Mouse (Mus musculus): ENCODE measurements around the gene Pola1. TPM values are rescaled to one million over a fixed set of nuclear protein-coding genes. Genes with fewer than 3 reads are reported as not detected.
"Not testable (repeated sequence)": the region's sequence is repeated elsewhere in the genome, so short reads cannot be mapped to it uniquely, and the experiment has no call there.

Gene Pola1
- polyA plus RNA-seq, 1 experiment from 2014 or later, result 20.5 TPM

DNA sequence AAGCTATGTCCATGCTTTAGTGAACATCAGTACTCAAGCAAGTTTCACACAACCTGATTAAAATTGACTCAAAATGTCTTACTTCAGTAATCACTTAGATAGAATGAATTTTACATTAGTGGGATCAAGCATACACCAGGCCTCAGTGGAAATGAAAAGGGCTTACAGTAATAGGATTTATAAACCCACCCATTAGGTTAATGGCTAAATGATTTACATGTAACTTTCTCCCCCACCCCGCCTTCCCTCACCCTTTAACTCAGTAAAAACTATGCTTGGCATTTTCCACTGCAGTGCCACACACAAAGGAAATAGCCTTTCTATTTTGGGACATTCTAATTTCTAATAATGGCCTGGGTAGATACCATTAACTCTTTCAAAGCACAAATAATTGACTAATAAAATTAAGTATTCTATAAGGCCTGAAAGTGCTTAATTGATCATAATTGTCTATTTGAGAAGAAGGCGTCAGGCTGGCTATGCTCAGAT, 129.0 kb downstream of the Pola1 start:
- Histone ChIP-seq H3K27ac (ENCODE audit: low read length) (no peak overlapping the region), H3K4me1 (ENCODE audit: control insufficient read depth, insufficient read depth, low read length) (no peaks in the 10 kb centered on the region), H3K9ac (ENCODE audit: low read length) (no peak overlapping the region), H3K27me3 (ENCODE audit: control insufficient read depth, insufficient read depth, low read length) (no peaks in the 10 kb centered on the region), H3K4me3 (replicated peaks; ENCODE audit: low read length) (no peak overlapping the region), H3K4me2 (ENCODE audit: low read depth, low read length) (no peak overlapping the region), H3K9me3 (replicated peaks; ENCODE audit: control insufficient read depth, low read length) (no peaks in the 10 kb centered on the region), H3K36me3 (ENCODE audit: control insufficient read depth, insufficient read depth, low read length) (no peaks in the 10 kb centered on the region)
- 71% methylated on average over 2 of the region's 2 CpGs for WGBS
- no peak for ATAC-seq (ENCODE audit: insufficient read depth, low FRiP score)

DNA sequence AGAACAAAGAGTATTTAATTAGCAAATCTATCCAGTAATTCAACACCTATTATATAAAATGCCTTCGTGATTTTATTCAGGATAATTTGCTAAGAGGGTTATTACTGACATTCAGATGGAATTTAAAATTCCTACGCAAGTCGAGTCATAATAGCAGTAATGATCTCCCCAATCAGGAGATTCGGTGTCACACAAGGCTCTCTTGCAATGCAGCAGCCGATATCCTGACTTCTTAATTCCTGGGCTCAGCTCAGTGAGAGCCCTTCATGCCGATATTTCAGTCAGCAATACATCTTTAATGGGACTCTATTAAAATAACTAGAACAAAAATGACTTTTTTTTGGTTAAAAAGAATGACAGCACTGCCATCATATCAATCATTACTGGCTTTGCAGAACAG, 134.4 kb downstream of the Pola1 start:
- no peak for ATAC-seq (ENCODE audit: insufficient read depth, low FRiP score)
- WGBS, result 83% methylated on average over 6 of the region's 6 CpGs
- H3K27ac ChIP-seq (ENCODE audit: low read length), result no peak overlapping the region
- no peak overlapping the region for H3K4me2 ChIP-seq (ENCODE audit: low read depth, low read length)
- no peaks in the 10 kb centered on the region for H3K36me3 ChIP-seq (ENCODE audit: control insufficient read depth, insufficient read depth, low read length)
- H3K9ac ChIP-seq (ENCODE audit: low read length), result no peak overlapping the region
- no peaks in the 10 kb centered on the region for H3K27me3 ChIP-seq (ENCODE audit: control insufficient read depth, insufficient read depth, low read length)
- no peaks in the 10 kb centered on the region for H3K9me3 ChIP-seq (replicated peaks; ENCODE audit: control insufficient read depth, low read length)
- H3K4me1 ChIP-seq (ENCODE audit: control insufficient read depth, insufficient read depth, low read length), result no peaks in the 10 kb centered on the region
- no peak overlapping the region for H3K4me3 ChIP-seq (replicated peaks; ENCODE audit: low read length)

DNA sequence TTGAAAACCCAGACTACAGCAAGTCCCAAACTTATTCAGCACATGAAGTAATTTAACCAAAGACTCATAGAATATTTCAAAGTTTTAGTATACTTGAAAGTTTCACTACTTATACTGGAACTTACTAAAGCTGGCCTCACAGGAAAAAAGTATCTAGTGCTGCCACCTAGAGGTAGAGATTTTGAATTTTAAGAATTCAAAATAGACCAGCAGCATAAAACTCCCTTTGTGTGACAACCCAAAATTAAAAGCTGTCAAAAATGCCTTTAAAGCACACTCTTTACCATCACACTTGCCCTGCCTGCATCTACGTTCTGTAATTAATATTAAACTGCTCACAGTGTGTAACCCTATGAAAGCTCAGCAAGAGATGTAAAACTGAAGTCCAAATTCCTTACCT, 166.2 kb downstream of the Pola1 start:
- no peak overlapping the region for H3K4me2 ChIP-seq (ENCODE audit: low read depth, low read length)
- H3K27ac ChIP-seq (ENCODE audit: low read length), result no peak overlapping the region
- no peaks in the 10 kb centered on the region for H3K27me3 ChIP-seq (ENCODE audit: control insufficient read depth, insufficient read depth, low read length)
- no peak for ATAC-seq (ENCODE audit: insufficient read depth, low FRiP score)
- H3K4me3 ChIP-seq (replicated peaks; ENCODE audit: low read length), result no peak overlapping the region
- no peaks in the 10 kb centered on the region for H3K9me3 ChIP-seq (replicated peaks; ENCODE audit: control insufficient read depth, low read length)
- no peaks in the 10 kb centered on the region for H3K36me3 ChIP-seq (ENCODE audit: control insufficient read depth, insufficient read depth, low read length)
- WGBS, result 60% methylated on average over 1 of the region's 1 CpGs
- no peaks in the 10 kb centered on the region for H3K4me1 ChIP-seq (ENCODE audit: control insufficient read depth, insufficient read depth, low read length)
- no peak overlapping the region for H3K9ac ChIP-seq (ENCODE audit: low read length)

DNA sequence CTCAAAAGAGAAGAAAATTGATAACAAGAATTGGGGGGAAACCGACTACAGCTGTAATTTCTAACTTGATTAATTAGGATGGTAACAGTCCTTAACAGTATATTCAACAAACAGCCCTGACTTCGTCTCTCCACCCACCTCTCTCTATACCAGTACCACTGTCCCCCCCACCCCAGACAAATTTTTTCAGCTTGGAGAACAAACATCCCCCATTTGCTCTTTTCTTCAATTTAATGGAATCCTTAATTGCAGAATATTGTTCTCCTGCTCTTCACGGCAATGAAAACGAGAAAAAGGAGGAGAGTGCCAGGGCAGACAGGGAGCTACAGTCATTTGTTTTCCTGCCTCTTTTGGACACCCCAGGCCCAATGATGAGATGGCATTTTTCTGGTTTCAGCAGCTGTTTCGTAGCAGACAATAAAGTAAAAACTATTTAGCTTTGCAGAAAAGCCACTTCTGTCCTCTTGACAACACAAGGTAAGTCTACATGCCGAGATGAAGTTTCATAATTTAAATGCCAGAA, 202.2 kb downstream of the Pola1 start:
- Histone ChIP-seq H3K9ac (ENCODE audit: low read length) (no peak overlapping the region), H3K4me1 (ENCODE audit: control insufficient read depth, insufficient read depth, low read length) (no peaks in the 10 kb centered on the region), H3K4me3 (replicated peaks; ENCODE audit: low read length) (no peak overlapping the region), H3K4me2 (ENCODE audit: low read depth, low read length) (no peak overlapping the region), H3K9me3 (replicated peaks; ENCODE audit: control insufficient read depth, low read length) (no peaks in the 10 kb centered on the region), H3K36me3 (ENCODE audit: control insufficient read depth, insufficient read depth, low read length) (no peaks in the 10 kb centered on the region), H3K27me3 (ENCODE audit: control insufficient read depth, insufficient read depth, low read length) (no peaks in the 10 kb centered on the region), H3K27ac (ENCODE audit: low read length) (no peak overlapping the region)
- ATAC-seq (ENCODE audit: insufficient read depth, low FRiP score), result no peak
- WGBS, result 58% methylated on average over 6 of the region's 6 CpGs

DNA sequence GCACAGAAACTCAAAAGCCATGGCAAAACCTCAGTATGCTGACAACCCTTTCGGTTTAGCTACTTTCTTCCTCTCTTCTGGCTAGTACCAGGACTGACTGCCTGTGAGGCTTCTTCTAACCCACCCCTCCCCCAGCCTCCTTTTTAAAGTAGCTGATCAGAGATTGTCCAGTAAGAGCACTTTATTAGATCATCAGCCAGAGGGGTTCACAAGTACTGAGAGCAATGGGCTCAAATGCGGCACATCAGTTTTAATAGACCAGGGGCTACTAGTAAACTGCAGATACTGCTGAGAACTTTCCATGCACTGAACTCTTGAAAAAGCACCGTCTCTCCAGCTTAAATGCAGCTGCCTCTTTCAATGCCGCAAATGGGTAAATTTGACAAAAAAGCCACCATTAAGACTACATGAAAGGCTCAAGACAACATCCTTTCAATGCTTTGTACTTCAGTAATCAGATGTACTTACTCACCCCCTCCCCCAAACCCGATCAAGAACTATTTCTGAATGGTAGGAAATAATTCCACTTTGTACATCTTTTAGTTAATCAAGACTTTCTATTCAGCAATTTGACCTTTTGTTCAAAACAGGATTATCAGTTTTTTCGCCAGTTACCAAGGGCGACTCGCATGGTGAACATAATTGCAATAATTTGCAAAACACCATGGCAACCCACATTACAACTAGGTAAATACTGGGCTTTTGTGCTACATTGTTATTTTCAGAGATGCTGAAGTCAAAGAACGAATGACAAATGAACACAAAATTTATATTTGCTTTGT, 202.8 kb downstream of the Pola1 start:
- Histone ChIP-seq H3K9ac (ENCODE audit: low read length) (no peak overlapping the region), H3K9me3 (replicated peaks; ENCODE audit: control insufficient read depth, low read length) (no peaks in the 10 kb centered on the region), H3K36me3 (ENCODE audit: control insufficient read depth, insufficient read depth, low read length) (no peaks in the 10 kb centered on the region), H3K4me2 (ENCODE audit: low read depth, low read length) (no peak overlapping the region), H3K4me1 (ENCODE audit: control insufficient read depth, insufficient read depth, low read length) (no peaks in the 10 kb centered on the region), H3K4me3 (replicated peaks; ENCODE audit: low read length) (no peak overlapping the region), H3K27ac (ENCODE audit: low read length) (no peak overlapping the region), H3K27me3 (ENCODE audit: control insufficient read depth, insufficient read depth, low read length) (no peaks in the 10 kb centered on the region)
- no peak for ATAC-seq (ENCODE audit: insufficient read depth, low FRiP score)
- WGBS, result 73% methylated on average over 9 of the region's 9 CpGs

DNA sequence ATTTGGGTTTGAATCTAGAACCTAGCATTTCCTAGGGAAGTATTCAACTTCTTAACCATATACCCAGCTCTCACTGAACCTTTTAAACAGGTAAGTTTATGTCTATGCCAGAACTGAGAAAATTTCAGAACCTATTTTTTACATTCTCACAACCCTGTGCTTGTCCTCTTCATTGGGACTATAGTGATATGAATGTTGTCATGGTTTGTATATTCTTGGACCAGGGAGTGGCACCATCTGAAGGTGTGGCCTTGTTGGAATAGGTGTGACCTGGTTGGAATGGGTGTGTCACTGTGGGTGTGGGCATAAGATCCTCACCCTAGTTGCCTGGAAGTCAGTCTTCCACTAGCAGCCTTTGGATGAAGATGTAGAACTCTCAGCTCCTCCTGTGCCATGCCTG, 231.1 kb downstream of the Pola1 start:
- H3K4me1 ChIP-seq (ENCODE audit: control insufficient read depth, insufficient read depth, low read length); H3K27ac ChIP-seq (ENCODE audit: low read length); H3K9ac ChIP-seq (ENCODE audit: low read length); H3K9me3 ChIP-seq (replicated peaks; ENCODE audit: control insufficient read depth, low read length); H3K36me3 ChIP-seq (ENCODE audit: control insufficient read depth, insufficient read depth, low read length); H3K4me3 ChIP-seq (replicated peaks; ENCODE audit: low read length); H3K4me2 ChIP-seq (ENCODE audit: low read depth, low read length); ATAC-seq (ENCODE audit: insufficient read depth, low FRiP score); H3K27me3 ChIP-seq (ENCODE audit: control insufficient read depth, insufficient read depth, low read length): not testable (repeated sequence)

DNA sequence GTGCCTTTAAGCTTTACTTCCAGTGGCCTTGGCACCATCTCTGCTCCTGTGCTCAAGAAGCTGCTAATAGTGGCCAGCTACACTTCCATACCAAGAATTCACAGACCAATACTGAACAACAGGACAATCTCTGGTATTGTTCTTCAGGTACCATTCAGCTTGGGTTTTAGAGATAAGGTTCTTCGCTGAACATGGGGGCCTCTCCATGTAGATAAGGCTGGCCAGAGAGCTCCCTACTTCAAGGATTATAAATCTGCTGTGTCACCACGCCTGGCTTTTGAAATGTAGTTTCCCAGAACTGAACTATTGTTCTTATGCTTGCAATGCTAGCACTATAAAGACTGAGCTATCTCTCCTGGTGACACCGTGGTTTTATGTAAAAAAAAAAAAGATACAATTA, 234.9 kb downstream of the Pola1 start:
- H3K4me1 ChIP-seq (ENCODE audit: control insufficient read depth, insufficient read depth, low read length), result no peaks in the 10 kb centered on the region
- ATAC-seq (ENCODE audit: insufficient read depth, low FRiP score), result no peak

DNA sequence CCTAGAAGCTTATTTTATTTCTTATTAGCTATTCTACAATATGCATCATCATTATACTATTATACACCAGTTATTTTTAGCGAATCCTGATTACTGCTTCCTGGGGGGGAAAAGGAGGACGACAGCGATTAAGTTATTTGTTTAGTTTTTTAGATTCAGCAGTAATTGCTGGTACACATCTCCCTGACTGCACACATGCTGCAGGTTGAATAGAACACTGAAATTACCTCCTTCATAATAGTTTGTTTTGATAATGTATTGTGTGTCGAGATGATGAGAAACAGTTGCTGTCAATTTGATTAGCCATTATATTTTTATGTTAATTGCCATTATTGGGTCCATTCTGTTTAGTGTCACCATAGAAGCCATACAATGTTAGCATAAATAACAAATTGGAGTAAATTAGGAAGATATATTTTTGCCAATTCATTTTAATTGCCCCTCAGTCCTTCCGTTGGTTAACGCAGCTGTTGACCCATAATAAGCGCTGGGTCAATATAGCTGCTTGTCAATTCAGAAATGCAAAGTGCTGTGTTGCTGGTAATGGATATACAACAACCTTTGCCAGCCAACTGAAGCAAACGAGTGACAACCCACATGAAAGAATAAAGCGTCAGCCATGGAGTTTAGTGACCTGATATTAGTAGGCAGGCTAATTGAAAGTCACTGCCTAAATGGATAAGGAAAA, 254.5 kb downstream of the Pola1 start:
- ATAC-seq (ENCODE audit: insufficient read depth, low FRiP score), result no peak

More for the DNA sequence above, 234.9 kb downstream of the Pola1 start:
- no peak overlapping the region for H3K9ac ChIP-seq (ENCODE audit: low read length)
- no peaks in the 10 kb centered on the region for H3K9me3 ChIP-seq (replicated peaks; ENCODE audit: control insufficient read depth, low read length)
- 57% methylated on average over 3 of the region's 3 CpGs for WGBS
- H3K27me3 ChIP-seq (ENCODE audit: control insufficient read depth, insufficient read depth, low read length), result no peaks in the 10 kb centered on the region
- H3K4me3 ChIP-seq (replicated peaks; ENCODE audit: low read length), result no peak overlapping the region
- H3K27ac ChIP-seq (ENCODE audit: low read length), result no peak overlapping the region
- no peak overlapping the region for H3K4me2 ChIP-seq (ENCODE audit: low read depth, low read length)
- no peaks in the 10 kb centered on the region for H3K36me3 ChIP-seq (ENCODE audit: control insufficient read depth, insufficient read depth, low read length)

DNA sequence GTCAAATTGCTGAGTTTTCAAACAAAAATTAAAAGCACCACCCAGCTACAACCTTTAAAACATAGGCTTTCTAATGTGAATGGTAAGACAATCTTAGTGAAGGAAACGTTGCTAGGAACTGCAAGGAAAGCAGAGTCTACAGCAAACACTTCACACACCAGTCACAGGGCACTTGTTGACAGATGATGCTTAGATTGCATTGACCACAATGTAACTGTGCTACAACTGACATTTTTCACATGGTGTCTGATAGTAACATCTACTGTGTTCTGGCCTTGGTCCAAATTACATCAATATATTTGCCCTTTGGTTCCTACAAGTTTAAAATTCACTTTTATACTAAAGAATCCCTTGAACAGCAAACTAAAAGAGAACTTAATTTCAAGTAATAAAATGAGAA, 258.5 kb downstream of the Pola1 start:
- Histone ChIP-seq H3K4me3 (replicated peaks; ENCODE audit: low read length) (no peak overlapping the region), H3K27ac (ENCODE audit: low read length) (no peak overlapping the region), H3K4me1 (ENCODE audit: control insufficient read depth, insufficient read depth, low read length) (no peaks in the 10 kb centered on the region), H3K36me3 (ENCODE audit: control insufficient read depth, insufficient read depth, low read length) (no peaks in the 10 kb centered on the region), H3K9me3 (replicated peaks; ENCODE audit: control insufficient read depth, low read length) (no peaks in the 10 kb centered on the region), H3K27me3 (ENCODE audit: control insufficient read depth, insufficient read depth, low read length) (no peaks in the 10 kb centered on the region), H3K4me2 (ENCODE audit: low read depth, low read length) (no peak overlapping the region), H3K9ac (ENCODE audit: low read length) (no peak overlapping the region)
- no peak for ATAC-seq (ENCODE audit: insufficient read depth, low FRiP score)
- 28% methylated on average over 1 of the region's 1 CpGs for WGBS

More for the DNA sequence above, 254.5 kb downstream of the Pola1 start:
- Histone ChIP-seq H3K4me2 (ENCODE audit: low read depth, low read length) (no peak overlapping the region), H3K9ac (ENCODE audit: low read length) (no peak overlapping the region), H3K4me1 (ENCODE audit: control insufficient read depth, insufficient read depth, low read length) (no peaks in the 10 kb centered on the region), H3K9me3 (replicated peaks; ENCODE audit: control insufficient read depth, low read length) (no peaks in the 10 kb centered on the region), H3K27ac (ENCODE audit: low read length) (no peak overlapping the region), H3K36me3 (ENCODE audit: control insufficient read depth, insufficient read depth, low read length) (no peaks in the 10 kb centered on the region), H3K27me3 (ENCODE audit: control insufficient read depth, insufficient read depth, low read length) (no peaks in the 10 kb centered on the region), H3K4me3 (replicated peaks; ENCODE audit: low read length) (no peak overlapping the region)
- WGBS, result 85% methylated on average over 9 of the region's 9 CpGs

Measured in stomach, embryonic 16.5 days (tissue).